Mouse (Mus musculus): Measurements from ENCODE around the gene Gli3. TPM values are rescaled to one million over a fixed set of nuclear protein-coding genes. Genes with fewer than 3 reads are reported as not detected.

Gli3 gene
- polyA plus RNA-seq, 1 experiment from 2014 or later, result 32.3 TPM

GRCm38 (mm10) chr13:15722766-15723379 lies 259.8 kb downstream of the Gli3 start:
- H3K27me3 ChIP-seq (ENCODE audit: insufficient read depth, poor library complexity, severe bottlenecking), result peaks cover 7% of the 10 kb centered on the region
- no peak overlapping the region for H3K27ac ChIP-seq
- no peak for DNase-seq (ENCODE audit: low spot score)
- H3K4me3 ChIP-seq, result no peak overlapping the region
- H3K36me3 ChIP-seq, result peaks cover 98% of the 10 kb centered on the region
- H3K4me1 ChIP-seq (replicated peaks), result no peaks in the 10 kb centered on the region
- H3K9me3 ChIP-seq, result no peaks in the 10 kb centered on the region
- 93% methylated on average over 1 of the region's 1 CpGs for WGBS

GRCm38 (mm10) chr13:15724723-15725122 lies 261.7 kb downstream of the Gli3 start:
- Histone ChIP-seq H3K4me3 (no peak overlapping the region), H3K27me3 (ENCODE audit: insufficient read depth, poor library complexity, severe bottlenecking) (no peaks in the 10 kb centered on the region), H3K9me3 (no peaks in the 10 kb centered on the region), H3K4me1 (replicated peaks) (no peaks in the 10 kb centered on the region), H3K36me3 (peaks cover 99% of the 10 kb centered on the region), H3K27ac (no peak overlapping the region)
- no peak for DNase-seq (ENCODE audit: low spot score)
- WGBS, result 94% methylated on average over 10 of the region's 10 CpGs

GRCm38 (mm10) chr13:15741771-15742170 lies 278.7 kb downstream of the Gli3 start:
- no peak for DNase-seq (ENCODE audit: low spot score)
- Histone ChIP-seq H3K9me3 (peaks cover 6% of the 10 kb centered on the region; the same call in 1 of the 2 replicates), H3K4me1 (replicated peaks) (no peaks in the 10 kb centered on the region), H3K27ac (no peak overlapping the region), H3K4me3 (no peak overlapping the region), H3K27me3 (ENCODE audit: insufficient read depth, poor library complexity, severe bottlenecking) (no peaks in the 10 kb centered on the region), H3K36me3 (no peaks in the 10 kb centered on the region)
- 67% methylated on average over 1 of the region's 1 CpGs for WGBS

GRCm38 (mm10) chr13:15742308-15742707 lies 279.3 kb downstream of the Gli3 start:
- no peak overlapping the region for H3K27ac ChIP-seq
- no peaks in the 10 kb centered on the region for H3K4me1 ChIP-seq (replicated peaks)
- 90% methylated on average over 3 of the region's 3 CpGs for WGBS
- H3K4me3 ChIP-seq, result no peak overlapping the region
- H3K27me3 ChIP-seq (ENCODE audit: insufficient read depth, poor library complexity, severe bottlenecking), result no peaks in the 10 kb centered on the region
- no peak for DNase-seq (ENCODE audit: low spot score)
- H3K36me3 ChIP-seq, result no peaks in the 10 kb centered on the region
- H3K9me3 ChIP-seq, result peaks cover 6% of the 10 kb centered on the region; the same call in 1 of the 2 replicates

GRCm38 (mm10) chr13:15742777-15743176 lies 279.7 kb downstream of the Gli3 start:
- H3K4me1 ChIP-seq (replicated peaks), result no peaks in the 10 kb centered on the region
- no peaks in the 10 kb centered on the region for H3K27me3 ChIP-seq (ENCODE audit: insufficient read depth, poor library complexity, severe bottlenecking)
- H3K4me3 ChIP-seq, result no peak overlapping the region
- H3K9me3 ChIP-seq, result peaks cover 6% of the 10 kb centered on the region; the same call in 1 of the 2 replicates
- H3K36me3 ChIP-seq, result no peaks in the 10 kb centered on the region
- DNase-seq (ENCODE audit: low spot score), result no peak
- H3K27ac ChIP-seq, result no peak overlapping the region
- 78% methylated on average over 4 of the region's 4 CpGs for WGBS

- Histone ChIP-seq H3K4me1 (replicated peaks) (peaks cover 19% of the 10 kb centered on the region), H3K4me3 (peak overlapping the region; percentile 53), H3K27ac (peak overlapping the region; percentile 87), H3K27me3 (ENCODE audit: insufficient read depth, poor library complexity, severe bottlenecking) (peaks cover 5% of the 10 kb centered on the region; the same call in 1 of the 2 replicates), H3K36me3 (no peaks in the 10 kb centered on the region), H3K9me3 (no peaks in the 10 kb centered on the region)
- DNase-seq (ENCODE audit: low spot score), result peak; percentile 88
- 5% methylated on average over 38 of the region's 38 CpGs for WGBS
Measured at GRCm38 (mm10) chr13:15758835-15759632, 296.0 kb downstream of the Gli3 start.

- no peaks in the 10 kb centered on the region for H3K9me3 ChIP-seq
- peaks cover 5% of the 10 kb centered on the region; the same call in 1 of the 2 replicates for H3K27me3 ChIP-seq (ENCODE audit: insufficient read depth, poor library complexity, severe bottlenecking)
- H3K36me3 ChIP-seq, result no peaks in the 10 kb centered on the region
- peak overlapping the region; percentile 87 for H3K27ac ChIP-seq
- peak overlapping the region; percentile 53 for H3K4me3 ChIP-seq
- WGBS, result 13% methylated on average over 10 of the region's 10 CpGs
- no peak for DNase-seq (ENCODE audit: low spot score)
- peaks cover 19% of the 10 kb centered on the region for H3K4me1 ChIP-seq (replicated peaks)
Measured at GRCm38 (mm10) chr13:15759633-15760441, 296.8 kb downstream of the Gli3 start.

GRCm38 (mm10) chr13:15762291-15762690 lies 299.3 kb downstream of the Gli3 start:
- Histone ChIP-seq H3K36me3 (no peaks in the 10 kb centered on the region), H3K4me3 (no peak overlapping the region), H3K4me1 (replicated peaks) (peaks cover 19% of the 10 kb centered on the region), H3K27ac (peak overlapping the region; percentile 23; the same call in 1 of the 2 replicates), H3K9me3 (no peaks in the 10 kb centered on the region), H3K27me3 (ENCODE audit: insufficient read depth, poor library complexity, severe bottlenecking) (peaks cover 5% of the 10 kb centered on the region; the same call in 1 of the 2 replicates)
- DNase-seq (ENCODE audit: low spot score), result no peak
- WGBS, result 87% methylated on average over 4 of the region's 4 CpGs

- Histone ChIP-seq H3K36me3 (no peaks in the 10 kb centered on the region), H3K4me1 (replicated peaks) (peaks cover 19% of the 10 kb centered on the region), H3K4me3 (no peak overlapping the region), H3K9me3 (no peaks in the 10 kb centered on the region), H3K27me3 (ENCODE audit: insufficient read depth, poor library complexity, severe bottlenecking) (peaks cover 4% of the 10 kb centered on the region; the same call in 1 of the 2 replicates), H3K27ac (no peak overlapping the region)
- DNase-seq (ENCODE audit: low spot score), result peak; percentile 41
- 46% methylated on average over 6 of the region's 6 CpGs for WGBS
Measured at GRCm38 (mm10) chr13:15762901-15763417, 299.9 kb downstream of the Gli3 start.

GRCm38 (mm10) chr13:15777624-15778023 lies 314.6 kb downstream of the Gli3 start:
- H3K27ac ChIP-seq, result no peak overlapping the region
- H3K36me3 ChIP-seq, result no peaks in the 10 kb centered on the region
- no peak for DNase-seq (ENCODE audit: low spot score)
- H3K4me3 ChIP-seq, result no peak overlapping the region
- WGBS, result 86% methylated on average over 6 of the region's 6 CpGs
- no peaks in the 10 kb centered on the region for H3K4me1 ChIP-seq (replicated peaks)
- H3K9me3 ChIP-seq, result no peaks in the 10 kb centered on the region
- H3K27me3 ChIP-seq (ENCODE audit: insufficient read depth, poor library complexity, severe bottlenecking), result no peaks in the 10 kb centered on the region

Data from hindbrain, embryonic 10.5 days (tissue).